Mouse (Mus musculus) layer of hippocampus, postnatal 14 days (tissue): ENCODE measurements around the gene Grem1. TPM values are rescaled to one million over a fixed set of nuclear protein-coding genes. Genes with fewer than 3 reads are reported as not detected.

Experiments used
- DNase-seq, 2 experiments: peaks; one replicate each; pipeline ENCODE4 v3.0.0; 2021 to 2022; ENCODE audit warnings: low spot score in 2 of 2, mixed read lengths in 1 of 2
- total RNA-seq, 2 experiments: library from RNA; stranded (reverse); gene quantifications; 2 replicates each; pipeline ENCODE4 v1.2.3; 2021

The Grem1 gene
- total RNA-seq, 2 experiments from 2014 or later, result 3.4 to 3.6 TPM

- DNase-seq, result no peak
Measured at GRCm38 (mm10) chr2:113757525-113758310, 728 bp downstream of the Grem1 start.

- DNase-seq, result no peak
Measured at GRCm38 (mm10) chr2:113756924-113757524, 1.4 kb downstream of the Grem1 start.

DNA sequence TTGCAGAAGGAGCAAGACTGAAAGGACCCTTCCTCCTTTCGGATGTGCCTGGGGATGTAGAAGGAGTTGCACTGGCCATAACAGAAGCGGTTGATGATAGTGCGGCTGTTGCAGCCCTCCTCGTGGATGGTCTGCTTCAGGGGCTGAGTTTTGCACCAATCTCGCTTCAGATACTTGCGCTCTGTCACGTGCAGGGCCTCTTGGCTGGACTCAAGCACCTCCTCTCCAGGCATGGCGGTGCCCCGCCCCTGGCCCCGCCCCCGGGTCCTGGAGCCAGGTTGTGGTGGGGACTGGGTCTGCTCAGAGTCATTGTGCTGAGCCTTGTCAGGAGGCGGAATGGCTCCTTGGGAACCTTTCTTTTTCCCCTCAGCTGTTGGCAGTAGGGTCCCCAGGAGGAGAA is 8.7 kb downstream of the Grem1 start:
- no peak for DNase-seq

DNA sequence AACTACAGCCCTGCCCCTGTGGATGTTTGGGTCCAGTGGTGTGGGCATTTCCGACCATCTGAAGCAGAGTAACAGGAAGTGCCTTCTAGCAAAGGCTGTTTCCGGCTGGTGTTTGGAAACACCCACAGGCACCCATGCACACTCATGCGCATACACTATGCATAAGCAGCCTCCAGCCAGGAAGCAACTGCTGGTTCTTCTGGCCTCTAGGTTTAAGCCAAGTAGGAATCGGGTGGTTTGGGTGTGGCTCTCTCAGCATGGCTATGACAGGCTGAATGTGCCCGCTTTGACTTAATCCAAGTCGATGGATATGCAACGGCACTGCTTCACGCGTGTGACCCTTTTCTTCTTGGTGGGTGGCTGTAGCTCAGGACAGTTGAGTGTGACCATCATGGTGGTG is 9.1 kb downstream of the Grem1 start:
- no peak for DNase-seq

GRCm38 (mm10) chr2:113728581-113728980 is 29.9 kb downstream of the Grem1 start:
- no peak for DNase-seq

GRCm38 (mm10) chr2:113714801-113715200 is 43.6 kb downstream of the Grem1 start:
- DNase-seq, result no peak

- no peak for DNase-seq
Measured at GRCm38 (mm10) chr2:113713406-113713805, 45.0 kb downstream of the Grem1 start.

DNA sequence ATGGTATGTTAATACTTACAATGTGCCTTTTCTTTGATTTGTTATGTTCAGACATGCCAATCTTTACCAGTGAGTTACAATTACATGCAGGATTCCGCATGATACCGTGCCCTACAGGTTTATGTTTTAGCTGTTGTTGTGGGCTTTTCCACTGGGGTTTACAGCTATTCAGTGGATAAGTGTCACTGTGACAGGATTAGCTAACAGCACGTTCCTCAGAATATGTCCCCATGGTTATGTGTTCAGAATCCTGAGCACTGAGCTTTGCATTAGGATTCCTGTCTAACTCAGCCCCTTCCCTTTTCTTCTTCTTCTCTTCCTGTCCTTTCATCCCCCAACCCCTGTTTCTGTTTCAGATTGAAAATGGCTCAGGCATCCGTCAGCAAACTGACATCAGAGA is 50.9 kb downstream of the Grem1 start:
- no peak for DNase-seq

GRCm38 (mm10) chr2:113701507-113701906 is 56.9 kb downstream of the Grem1 start:
- no peak for DNase-seq

GRCm38 (mm10) chr2:113696647-113697046 is 61.8 kb downstream of the Grem1 start:
- DNase-seq, result no peak

- no peak for DNase-seq
Measured at GRCm38 (mm10) chr2:113696222-113696621, 62.2 kb downstream of the Grem1 start.

Other genes starting within 250 kb of the Grem1 start
- gene Scg5, start 70.5 kb upstream of the Grem1 start, total RNA-seq, result 100 to 1,000 TPM; 348 to 364 TPM
- 1 to 10 TPM; 3.6 to 3.7 TPM for gene Arhgap11a, start 90.0 kb upstream of the Grem1 start, total RNA-seq